Mouse (Mus musculus): Measurements from ENCODE around the gene Pitpnm1. TPM values are rescaled to one million over a fixed set of nuclear protein-coding genes. Genes with fewer than 3 reads are reported as not detected.

Gene Pitpnm1
- polyA plus RNA-seq, 1 experiment from 2014 or later = 12.2 TPM

GRCm38 (mm10) chr19:4142416-4143173 lies 42.8 kb downstream of the Pitpnm1 start:
- H3K27ac ChIP-seq (ENCODE audit: low read depth, low read length) = no peak overlapping the region
- no peaks in the 10 kb centered on the region for H3K36me3 ChIP-seq (ENCODE audit: control insufficient read depth, insufficient read depth, low read length)
- no peaks in the 10 kb centered on the region for H3K4me1 ChIP-seq (replicated peaks; ENCODE audit: control insufficient read depth, insufficient read depth, low read length)
- no peaks in the 10 kb centered on the region for H3K27me3 ChIP-seq (ENCODE audit: control insufficient read depth, insufficient read depth, low read length)
- DNase-seq (ENCODE audit: low spot score) (no peak), ATAC-seq (ENCODE audit: low FRiP score) (no peak)
- H3K9me3 ChIP-seq (ENCODE audit: control insufficient read depth, low read length) = no peaks in the 10 kb centered on the region
- no peak overlapping the region for H3K4me2 ChIP-seq (replicated peaks; ENCODE audit: low read depth, low read length)
- no peak overlapping the region for H3K9ac ChIP-seq (ENCODE audit: low read depth, low read length)
- no peak overlapping the region for H3K4me3 ChIP-seq (ENCODE audit: low read depth, low read length)
- 88% methylated on average over 18 of the region's 18 CpGs for WGBS

GRCm38 (mm10) chr19:4143759-4144268 lies 44.0 kb downstream of the Pitpnm1 start, which contains the start of gene Cabp4:
Gene Cabp4, minus strand, starts transcription at chr19:4144033.
- 76% methylated on average over 7 of the region's 7 CpGs for WGBS
- no peaks in the 10 kb centered on the region for H3K27me3 ChIP-seq (ENCODE audit: control insufficient read depth, insufficient read depth, low read length)
- no peak for ATAC-seq (ENCODE audit: low FRiP score)
- H3K9ac ChIP-seq (ENCODE audit: low read depth, low read length) = no peak within 1 kb of the TSS
- no peaks in the 10 kb centered on the region for H3K9me3 ChIP-seq (ENCODE audit: control insufficient read depth, low read length)
- H3K4me3 ChIP-seq (ENCODE audit: low read depth, low read length) = no peak within 1 kb of the TSS
- no peaks in the 10 kb centered on the region for H3K36me3 ChIP-seq (ENCODE audit: control insufficient read depth, insufficient read depth, low read length)
- 0 out of 2 replicates have a peak, but pooled peaks cover 2% of the 10 kb centered on the region for H3K4me1 ChIP-seq (replicated peaks; ENCODE audit: control insufficient read depth, insufficient read depth, low read length)
- no peak within 1 kb of the TSS for H3K27ac ChIP-seq (ENCODE audit: low read depth, low read length)
- DNase-seq (ENCODE audit: low spot score) = no peak
- no peak within 1 kb of the TSS for H3K4me2 ChIP-seq (replicated peaks; ENCODE audit: low read depth, low read length)

GRCm38 (mm10) chr19:4144550-4145498 lies 45.0 kb downstream of the Pitpnm1 start:
- WGBS = 83% methylated on average over 16 of the region's 16 CpGs

GRCm38 (mm10) chr19:4145936-4146335 lies 46.1 kb downstream of the Pitpnm1 start:
- Histone ChIP-seq H3K27me3 (ENCODE audit: control insufficient read depth, insufficient read depth, low read length) (no peaks in the 10 kb centered on the region), H3K36me3 (ENCODE audit: control insufficient read depth, insufficient read depth, low read length) (0 out of 2 replicates have a peak, but pooled peaks cover 2% of the 10 kb centered on the region), H3K4me2 (replicated peaks; ENCODE audit: low read depth, low read length) (no peak overlapping the region), H3K27ac (ENCODE audit: low read depth, low read length) (no peak overlapping the region), H3K4me1 (replicated peaks; ENCODE audit: control insufficient read depth, insufficient read depth, low read length) (peaks cover 8% of the 10 kb centered on the region), H3K9me3 (ENCODE audit: control insufficient read depth, low read length) (no peaks in the 10 kb centered on the region), H3K4me3 (ENCODE audit: low read depth, low read length) (no peak overlapping the region), H3K9ac (ENCODE audit: low read depth, low read length) (no peak overlapping the region)
- 91% methylated on average over 5 of the region's 5 CpGs for WGBS
- no peak for DNase-seq (ENCODE audit: low spot score)
- ATAC-seq (ENCODE audit: low FRiP score) = no peak

More at GRCm38 (mm10) chr19:4144550-4145498, 45.0 kb downstream of the Pitpnm1 start:
- Histone ChIP-seq H3K4me2 (replicated peaks; ENCODE audit: low read depth, low read length) (no peak overlapping the region), H3K4me1 (replicated peaks; ENCODE audit: control insufficient read depth, insufficient read depth, low read length) (peaks cover 8% of the 10 kb centered on the region), H3K9me3 (ENCODE audit: control insufficient read depth, low read length) (no peaks in the 10 kb centered on the region), H3K27me3 (ENCODE audit: control insufficient read depth, insufficient read depth, low read length) (no peaks in the 10 kb centered on the region), H3K9ac (ENCODE audit: low read depth, low read length) (no peak overlapping the region), H3K4me3 (ENCODE audit: low read depth, low read length) (no peak overlapping the region), H3K36me3 (ENCODE audit: control insufficient read depth, insufficient read depth, low read length) (no peaks in the 10 kb centered on the region), H3K27ac (ENCODE audit: low read depth, low read length) (no peak overlapping the region)
- DNase-seq (ENCODE audit: low spot score) = no peak
- ATAC-seq (ENCODE audit: low FRiP score) = no peak

- H3K36me3 ChIP-seq (ENCODE audit: control insufficient read depth, insufficient read depth, low read length) = 0 out of 2 replicates have a peak, but pooled peaks cover 2% of the 10 kb centered on the region
- H3K4me1 ChIP-seq (replicated peaks; ENCODE audit: control insufficient read depth, insufficient read depth, low read length) = peaks cover 8% of the 10 kb centered on the region
- H3K27me3 ChIP-seq (ENCODE audit: control insufficient read depth, insufficient read depth, low read length) = no peaks in the 10 kb centered on the region
- DNase-seq (ENCODE audit: low spot score) (no peak), ATAC-seq (ENCODE audit: low FRiP score) (no peak)
- H3K4me2 ChIP-seq (replicated peaks; ENCODE audit: low read depth, low read length) = no peak overlapping the region
- WGBS = 59% methylated on average over 12 of the region's 12 CpGs
- H3K9me3 ChIP-seq (ENCODE audit: control insufficient read depth, low read length) = no peaks in the 10 kb centered on the region
- no peak overlapping the region for H3K4me3 ChIP-seq (ENCODE audit: low read depth, low read length)
- H3K9ac ChIP-seq (ENCODE audit: low read depth, low read length) = no peak overlapping the region
- H3K27ac ChIP-seq (ENCODE audit: low read depth, low read length) = no peak overlapping the region
These were observed 46.7 kb downstream of the Pitpnm1 start for GRCm38 (mm10) chr19:4146366-4147021.

GRCm38 (mm10) chr19:4147022-4147405 lies 47.2 kb downstream of the Pitpnm1 start:
- DNase-seq (ENCODE audit: low spot score) (no peak), ATAC-seq (ENCODE audit: low FRiP score) (no peak)
- WGBS = 45% methylated on average over 3 of the region's 3 CpGs
- Histone ChIP-seq H3K27me3 (ENCODE audit: control insufficient read depth, insufficient read depth, low read length) (no peaks in the 10 kb centered on the region), H3K36me3 (ENCODE audit: control insufficient read depth, insufficient read depth, low read length) (0 out of 2 replicates have a peak, but pooled peaks cover 2% of the 10 kb centered on the region), H3K4me1 (replicated peaks; ENCODE audit: control insufficient read depth, insufficient read depth, low read length) (peaks cover 8% of the 10 kb centered on the region), H3K9me3 (ENCODE audit: control insufficient read depth, low read length) (no peaks in the 10 kb centered on the region), H3K27ac (ENCODE audit: low read depth, low read length) (no peak overlapping the region), H3K4me3 (ENCODE audit: low read depth, low read length) (no peak overlapping the region), H3K4me2 (replicated peaks; ENCODE audit: low read depth, low read length) (no peak overlapping the region), H3K9ac (ENCODE audit: low read depth, low read length) (no peak overlapping the region)

GRCm38 (mm10) chr19:4147782-4148490 lies 48.1 kb downstream of the Pitpnm1 start:
- Histone ChIP-seq H3K4me1 (replicated peaks; ENCODE audit: control insufficient read depth, insufficient read depth, low read length) (peaks cover 8% of the 10 kb centered on the region), H3K9ac (ENCODE audit: low read depth, low read length) (peak overlapping the region; percentile 66; the same call in 1 of the 2 replicates), H3K27ac (ENCODE audit: low read depth, low read length) (no peak overlapping the region), H3K4me2 (replicated peaks; ENCODE audit: low read depth, low read length) (peak overlapping the region; percentile 84), H3K4me3 (ENCODE audit: low read depth, low read length) (peak overlapping the region; percentile 63), H3K36me3 (ENCODE audit: control insufficient read depth, insufficient read depth, low read length) (0 out of 2 replicates have a peak, but pooled peaks cover 2% of the 10 kb centered on the region), H3K27me3 (ENCODE audit: control insufficient read depth, insufficient read depth, low read length) (no peaks in the 10 kb centered on the region), H3K9me3 (ENCODE audit: control insufficient read depth, low read length) (no peaks in the 10 kb centered on the region)
- 33% methylated on average over 9 of the region's 9 CpGs for WGBS
- DNase-seq (ENCODE audit: low spot score) (no peak), ATAC-seq (ENCODE audit: low FRiP score) (peak; percentile 34)

- Histone ChIP-seq H3K9ac (ENCODE audit: low read depth, low read length) (peak within 1 kb of the TSS; percentile 66), H3K4me1 (replicated peaks; ENCODE audit: control insufficient read depth, insufficient read depth, low read length) (peaks cover 8% of the 10 kb centered on the region), H3K36me3 (ENCODE audit: control insufficient read depth, insufficient read depth, low read length) (0 out of 2 replicates have a peak, but pooled peaks cover 2% of the 10 kb centered on the region), H3K27ac (ENCODE audit: low read depth, low read length) (no peak within 1 kb of the TSS), H3K4me3 (ENCODE audit: low read depth, low read length) (peak within 1 kb of the TSS; percentile 63), H3K4me2 (replicated peaks; ENCODE audit: low read depth, low read length) (peak within 1 kb of the TSS; percentile 84), H3K9me3 (ENCODE audit: control insufficient read depth, low read length) (no peaks in the 10 kb centered on the region), H3K27me3 (ENCODE audit: control insufficient read depth, insufficient read depth, low read length) (no peaks in the 10 kb centered on the region)
- ATAC-seq (ENCODE audit: low FRiP score) (peak; percentile 94), DNase-seq (ENCODE audit: low spot score) (peak; percentile 96)
- WGBS = 0% methylated on average over 29 of the region's 33 CpGs
These were observed 48.7 kb downstream of the Pitpnm1 start, which contains the start of gene Coro1b for GRCm38 (mm10) chr19:4148491-4148806. Gene Coro1b, plus strand, starts transcription at chr19:4148619.

Measured in hindbrain, embryonic 11.5 days (tissue).